Mouse (Mus musculus): ENCODE results near the gene Yap1.

DNA sequence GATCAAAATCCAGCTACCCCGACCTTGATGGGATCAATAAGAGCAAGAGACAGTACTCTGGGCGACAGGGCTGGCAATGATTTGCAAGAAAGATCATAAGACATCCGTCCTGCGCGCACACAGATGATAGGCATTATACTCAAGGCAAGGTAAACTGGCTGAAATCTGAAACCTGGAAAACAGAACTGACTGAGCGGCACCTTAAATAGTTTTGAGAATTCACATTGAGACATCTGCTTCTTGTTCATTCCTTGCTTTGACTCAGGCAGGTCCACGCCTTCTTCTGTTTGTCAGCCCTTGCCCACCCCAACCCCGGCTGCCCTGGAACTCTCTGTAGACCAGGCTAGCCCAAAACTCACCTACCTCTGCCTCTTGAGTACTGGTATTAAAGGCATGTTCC lies 61.7 kb downstream of the Yap1 start:
- TF ChIP-seq CTCF (IDR thresholded peaks at IDR 0.05; ENCODE audit: borderline replicate concordance, extremely low read depth, insufficient read depth, insufficient read length) (no peak), POLR2A (IDR thresholded peaks at IDR 0.05; ENCODE audit: borderline replicate concordance, extremely low read depth, insufficient read depth, insufficient read length, poor library complexity, severe bottlenecking) (no peak)

Measured in brain, embryonic 14.5 days (tissue).